Mouse (Mus musculus) stomach, postnatal 0 days (tissue): ENCODE measurements at regions not wholly inside any gene's neighbourhood (a gene's known extent, or its start where the extent isn't known, plus 50 kb on each side); places are given as distances from the start of the nearest gene placed in this dataset.

ENCODE experiments used
- CTCF ChIP-seq: IDR thresholded peaks from 2 replicates; pipeline ENCODE4 v1.5.1; 2016; ENCODE audit warnings: antibody characterized with exemption, low read depth, mild to moderate bottlenecking, moderate library complexity
- EP300 ChIP-seq: optimal IDR thresholded peaks from 2 replicates; pipeline ENCODE3; 2016; ENCODE audit warnings: antibody characterized with exemption

DNA sequence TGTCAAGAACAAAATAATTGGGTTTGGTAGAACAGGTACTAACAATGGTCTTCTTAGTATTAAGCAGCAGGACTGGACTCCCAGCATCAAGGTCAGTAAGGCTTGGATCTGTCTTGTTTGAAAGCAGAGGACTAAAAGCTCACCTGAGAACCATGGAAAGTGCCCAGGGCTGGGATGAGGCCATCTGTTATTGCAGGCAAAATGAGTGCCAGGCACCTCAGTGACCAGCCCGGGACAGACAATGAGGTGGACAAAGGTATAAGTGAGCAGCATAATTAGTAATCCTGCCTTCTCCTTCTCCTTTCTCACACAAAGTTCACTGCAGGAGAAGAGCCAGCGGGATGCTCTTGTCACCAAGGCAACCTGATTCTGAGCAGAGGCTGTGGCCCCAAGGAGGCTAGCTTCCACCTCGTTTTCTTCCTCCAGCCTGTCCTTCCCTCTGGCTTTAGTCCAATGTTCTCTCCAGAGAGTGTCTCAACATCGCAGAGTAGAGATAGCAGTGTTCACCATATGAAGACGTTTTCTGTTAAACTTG lies 198.7 kb downstream of the CK137956 start:
- TF ChIP-seq EP300 = no peak
- TF ChIP-seq CTCF = no peak
